Comparison of ENCODE assay signal across 23 mouse cellular contexts in the genomic region with DNA sequence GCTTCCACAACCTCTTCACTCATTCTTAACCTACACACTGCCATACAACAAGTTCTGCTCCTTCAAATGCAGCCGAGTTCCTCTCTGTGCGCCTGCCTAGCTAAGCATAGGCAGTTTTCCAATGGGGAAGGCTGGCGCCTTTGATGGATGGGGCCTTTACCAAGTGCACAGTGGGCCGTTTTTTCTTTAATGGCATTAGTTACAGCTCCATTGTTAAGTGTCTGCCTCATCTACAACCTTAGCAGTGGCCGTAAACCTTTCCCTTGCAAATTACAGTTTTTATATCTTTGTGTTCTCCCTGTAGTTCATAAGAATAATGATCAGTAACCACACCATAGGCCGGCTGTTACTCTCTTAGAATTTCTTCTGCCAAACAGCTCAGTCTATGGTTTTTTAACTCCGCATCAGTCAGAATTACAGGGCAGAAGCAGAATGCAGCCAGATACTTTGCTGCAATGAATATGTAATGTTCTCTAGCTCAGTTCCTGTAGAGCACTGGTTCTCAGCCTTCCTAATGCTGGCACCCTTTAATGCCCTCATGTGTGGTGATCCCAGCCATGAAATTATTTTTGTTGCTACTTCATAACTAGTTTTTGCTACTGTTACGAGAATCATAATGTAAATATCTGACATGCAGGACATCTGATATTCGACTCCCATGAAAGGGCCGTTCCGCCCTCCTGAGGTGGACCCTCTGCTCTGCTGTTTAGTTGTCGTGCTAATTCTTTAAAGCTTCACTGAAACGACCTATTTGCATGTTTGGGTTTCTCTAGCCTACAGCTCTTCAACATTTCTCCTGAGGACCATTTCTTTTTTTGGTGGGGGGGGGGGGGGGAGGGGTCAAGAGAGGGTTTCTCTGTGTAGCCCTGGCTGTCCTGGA.
A peak's percentile ranks its signal among the peaks of the same experiment; 100 is the strongest.
DNase-seq lines count a peak whose midpoint lies in the region; ATAC-seq and TF ChIP-seq lines count a peak whose summit lies in the region.
"Had no signal": no experiment of that assay in that cellular context is flagged by ENCODE, and none has a peak within 500 bp of the region (broad histone marks: within the 10 kb centered on the region; RNA-seq: fewer than 3 reads in every experiment).

No protein-coding gene starts in this region.

- H3K36me3 ChIP-seq in kidney, postnatal 0 days (ENCODE audit: insufficient read depth, low read length), result no peaks in the 10 kb centered on the region
- peaks cover 15% of the 10 kb centered on the region; the same call in 1 of the 2 replicates for H3K36me3 ChIP-seq in limb, embryonic 12.5 days
- no peaks in the 10 kb centered on the region for H3K36me3 ChIP-seq in neural tube, embryonic 12.5 days

- H3K4me3 ChIP-seq in kidney, postnatal 0 days (replicated peaks; ENCODE audit: low read depth, low read length), result no peak overlapping the region
- no peak overlapping the region for H3K4me3 ChIP-seq in limb, embryonic 12.5 days (replicated peaks)
- no peak overlapping the region for H3K4me3 ChIP-seq in neural tube, embryonic 12.5 days
- H3K4me3 ChIP-seq: erythroblast, embryonic 14.5 days; lung, embryonic 15.5 days; myocyte had no signal

- ATAC-seq in kidney, postnatal 0 days (replicated peaks; ENCODE audit: low FRiP score, low read depth), result no peak
- no peak for ATAC-seq in limb, embryonic 12.5 days (ENCODE audit: insufficient number of reproducible peaks, insufficient read depth, low FRiP score, low TSS enrichment, low read depth)
- 0 out of 2 replicates have a peak, but pooled peaks have one; percentile 33 for ATAC-seq in neural tube, embryonic 12.5 days (ENCODE audit: low FRiP score, low read depth)
- no peak for ATAC-seq in frontal cortex, adult (ENCODE audit: low TSS enrichment)
- ATAC-seq: activated CD4-positive, CD25-positive, alpha-beta regulatory T cell, adult 4 months; inflammation-experienced regulatory T-cells, adult 6 months; Patski had no signal

- no peaks in the 10 kb centered on the region for H3K27me3 ChIP-seq in kidney, postnatal 0 days (ENCODE audit: insufficient read depth, low read length)
- H3K27me3 ChIP-seq in limb, embryonic 12.5 days, result no peaks in the 10 kb centered on the region
- no peaks in the 10 kb centered on the region for H3K27me3 ChIP-seq in neural tube, embryonic 12.5 days (replicated peaks)
- H3K27me3 ChIP-seq: lung, embryonic 15.5 days; Patski had no signal

- no peaks in the 10 kb centered on the region for H3K4me1 ChIP-seq in kidney, postnatal 0 days (replicated peaks; ENCODE audit: insufficient read depth, low read length)
- H3K4me1 ChIP-seq in limb, embryonic 12.5 days (replicated peaks), result peaks cover 4% of the 10 kb centered on the region; the same call in 1 of the 2 replicates
- H3K4me1 ChIP-seq in neural tube, embryonic 12.5 days, result peaks cover 8% of the 10 kb centered on the region
- H3K4me1 ChIP-seq: lung, embryonic 15.5 days had no signal

- no peak for TF ChIP-seq CTCF in kidney, postnatal 0 days (IDR thresholded peaks at IDR 0.05; ENCODE audit: low read depth)

- no peak overlapping the region for H3K4me2 ChIP-seq in kidney, postnatal 0 days (ENCODE audit: low read length)
- H3K4me2 ChIP-seq in limb, embryonic 12.5 days, result no peak overlapping the region
- H3K4me2 ChIP-seq in neural tube, embryonic 12.5 days (replicated peaks), result no peak overlapping the region
- H3K4me2 ChIP-seq: liver, embryonic 11.5 days; lung, embryonic 15.5 days had no signal

- no peak overlapping the region for H3K27ac ChIP-seq in kidney, postnatal 0 days
- H3K27ac ChIP-seq in limb, embryonic 12.5 days, result peak overlapping the region; percentile 17; the same call in 1 of the 2 replicates
- 0 out of 2 replicates have a peak overlapping the region, but pooled peaks have one; percentile 57 for H3K27ac ChIP-seq in neural tube, embryonic 12.5 days
- H3K27ac ChIP-seq: lung, embryonic 15.5 days; stomach, postnatal 0 days had no signal

- no peak overlapping the region for H3K9ac ChIP-seq in kidney, postnatal 0 days (ENCODE audit: low read depth, low read length)
- no peak overlapping the region for H3K9ac ChIP-seq in limb, embryonic 12.5 days (replicated peaks)
- no peak overlapping the region for H3K9ac ChIP-seq in neural tube, embryonic 12.5 days
- H3K9ac ChIP-seq: lung, embryonic 15.5 days had no signal

- H3K9me3 ChIP-seq in kidney, postnatal 0 days (replicated peaks; ENCODE audit: low read length), result no peaks in the 10 kb centered on the region
- H3K9me3 ChIP-seq in limb, embryonic 12.5 days, result no peaks in the 10 kb centered on the region
- H3K9me3 ChIP-seq in neural tube, embryonic 12.5 days, result no peaks in the 10 kb centered on the region
- H3K9me3 ChIP-seq: lung, embryonic 15.5 days had no signal

- DNase-seq in kidney, postnatal 0 days (ENCODE audit: low spot score), result peak; percentile 6
- no peak for DNase-seq in kidney, adult 18-20 months
- peak; percentile 9 for DNase-seq in embryo, embryonic 9.5 days (ENCODE audit: extremely low spot score)
- no peak for DNase-seq in lung, postnatal 4 days
- no peak for DNase-seq in layer of hippocampus, adult 8-10 months (ENCODE audit: low spot score in 2 of 2)
- DNase-seq: cerebellum, adult 9-10 months; gastrocnemius, postnatal 10 days; heart, postnatal 10 days; kidney, adult 9 months; kidney, postnatal 4 days; layer of hippocampus, postnatal 36 days; thymus, postnatal 14 days had no signal

- 65% methylated on average over 13 of the region's 13 CpGs for WGBS in kidney, postnatal 0 days
- WGBS in limb, embryonic 12.5 days, result 73% methylated on average over 13 of the region's 13 CpGs
- 40% methylated on average over 13 of the region's 13 CpGs for WGBS in neural tube, embryonic 12.5 days

Comparison
In these comparisons a context has a peak if more than half of its experiments do, and no peak if none do; other contexts are left out.
1. DNase-seq: peak in kidney, postnatal 0 days (single experiment) and embryo, embryonic 9.5 days (single experiment); none in kidney, adult 18-20 months (single experiment), lung, postnatal 4 days (0 of 2) and layer of hippocampus, adult 8-10 months (0 of 2).